Mouse (Mus musculus): ENCODE measurements around the gene Fuz. TPM values are rescaled to one million over a fixed set of nuclear protein-coding genes. Genes with fewer than 3 reads are reported as not detected.
A peak's percentile ranks its signal among the peaks of the same experiment; 100 is the strongest.

Gene Fuz
- total RNA-seq (2015), result 9.8 and 10.6 TPM in 2 replicates
- total RNA-seq (2017), result 16.6 and 19.9 TPM in 2 replicates

DNA sequence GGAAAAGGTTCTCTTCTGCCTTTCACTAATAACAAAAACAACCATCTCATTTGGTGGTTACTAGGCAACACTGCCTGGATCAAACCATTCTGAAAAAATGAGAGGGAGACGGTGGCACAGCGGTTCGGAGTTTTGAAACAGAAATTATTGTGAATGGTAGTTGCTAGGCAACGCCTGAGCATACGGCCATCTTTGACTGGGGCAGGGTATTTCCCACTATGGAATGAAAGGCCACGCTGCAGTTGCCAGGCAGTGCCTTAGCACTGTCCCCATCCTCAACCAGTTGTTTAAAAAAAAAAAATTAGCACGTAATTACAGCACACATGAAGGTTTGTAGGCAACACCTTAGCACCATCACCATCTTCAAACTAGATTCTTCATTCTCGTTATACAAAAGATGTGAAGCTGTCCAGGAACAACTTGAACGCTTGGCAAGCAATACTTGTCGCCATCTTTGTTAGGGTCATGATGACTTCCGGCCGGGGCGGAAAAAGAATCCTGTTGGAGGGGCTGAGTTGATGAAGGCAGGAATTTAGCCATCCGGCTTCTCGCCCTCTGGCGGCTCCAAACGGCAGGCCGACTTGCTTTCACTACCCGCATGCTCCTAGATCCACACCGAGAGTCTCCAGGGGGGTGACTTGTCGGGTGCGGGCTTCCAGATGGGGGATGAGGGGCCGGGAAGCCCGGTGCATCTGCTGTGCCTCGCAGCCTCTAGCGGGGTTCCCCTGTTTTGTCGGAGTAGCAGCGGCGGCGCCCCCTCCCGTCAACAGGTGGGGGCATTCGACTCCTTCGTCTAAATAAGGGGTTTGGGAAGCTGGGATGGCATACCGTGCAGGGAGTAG lies at the start of gene Fuz:
Fuz (plus strand) TSS at position 487 of the 842 bp plus-strand sequence.
- peak; percentile 72 for ATAC-seq (replicated peaks; ENCODE audit: poor library complexity)

GRCm38 (mm10) chr7:44846804-44847203 lies 49.1 kb upstream of the Fuz start:
- ATAC-seq (replicated peaks; ENCODE audit: poor library complexity), result no peak

DNA sequence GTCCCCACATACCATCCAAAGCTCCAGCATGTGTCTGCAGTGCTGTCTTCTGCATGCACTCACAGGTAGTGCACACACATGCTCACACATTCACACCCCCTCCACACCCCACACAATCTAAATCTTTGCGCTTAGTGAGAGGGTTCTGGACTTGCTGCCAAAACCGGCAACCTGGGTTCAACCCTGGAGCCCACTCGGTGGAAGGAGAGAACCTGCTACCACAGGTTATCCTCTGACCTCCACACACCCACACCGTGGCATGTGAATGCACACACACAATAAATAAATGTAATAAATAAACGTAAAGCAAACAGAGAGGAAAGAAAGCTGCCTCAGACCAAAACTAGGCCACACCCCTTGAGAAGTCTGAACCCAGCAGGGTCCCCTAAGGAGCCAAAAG lies 48.1 kb upstream of the Fuz start:
- ATAC-seq (replicated peaks; ENCODE audit: poor library complexity), result no peak

GRCm38 (mm10) chr7:44848561-44849415 lies 47.1 kb upstream of the Fuz start, which contains the start of the genes Akt1s1 and Tbc1d17:
TSS of gene Akt1s1 (plus strand) at chr7:44848991.
TSS of gene Tbc1d17 (minus strand) at chr7:44849079.
- peak; percentile 64 for ATAC-seq (replicated peaks; ENCODE audit: poor library complexity)

DNA sequence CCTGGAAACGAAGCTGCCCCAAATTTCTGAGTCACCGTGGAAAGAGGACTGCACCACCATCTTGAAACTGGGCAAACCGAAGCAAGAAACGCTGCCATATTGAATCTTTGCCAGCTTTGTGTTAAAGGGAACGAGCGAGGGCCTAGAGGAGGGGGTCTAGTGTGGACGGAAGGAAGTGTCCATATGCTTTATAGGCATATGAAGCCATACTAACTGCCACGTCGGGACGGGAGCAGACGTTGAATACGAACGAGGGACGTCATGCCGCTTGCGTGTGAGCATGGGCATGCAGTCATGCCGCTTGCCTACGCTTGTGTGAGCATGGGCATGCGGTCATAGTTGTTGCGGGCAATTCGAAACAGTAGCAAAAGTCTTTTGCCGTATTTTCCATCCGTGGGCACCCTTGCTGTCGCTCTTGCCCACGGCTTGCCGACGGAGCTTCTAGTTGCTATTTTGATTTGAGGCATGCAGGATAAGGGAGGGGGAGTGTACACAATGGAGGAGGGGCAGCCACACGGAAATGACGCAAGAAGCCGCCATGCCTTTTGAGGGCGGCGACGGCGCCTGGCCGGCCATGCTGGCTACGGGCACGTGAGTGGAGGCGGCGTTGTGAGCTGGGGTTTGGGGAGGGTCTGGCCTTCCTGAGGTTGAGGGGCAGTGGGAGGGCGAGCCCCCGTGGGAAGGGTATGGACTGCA lies 46.3 kb upstream of the Fuz start:
- peak; percentile 52 for ATAC-seq (replicated peaks; ENCODE audit: poor library complexity)

GRCm38 (mm10) chr7:44850146-44850545 lies 45.7 kb upstream of the Fuz start:
- 0 out of 2 replicates have a peak, but pooled peaks have one; percentile 4 for ATAC-seq (replicated peaks; ENCODE audit: poor library complexity)

DNA sequence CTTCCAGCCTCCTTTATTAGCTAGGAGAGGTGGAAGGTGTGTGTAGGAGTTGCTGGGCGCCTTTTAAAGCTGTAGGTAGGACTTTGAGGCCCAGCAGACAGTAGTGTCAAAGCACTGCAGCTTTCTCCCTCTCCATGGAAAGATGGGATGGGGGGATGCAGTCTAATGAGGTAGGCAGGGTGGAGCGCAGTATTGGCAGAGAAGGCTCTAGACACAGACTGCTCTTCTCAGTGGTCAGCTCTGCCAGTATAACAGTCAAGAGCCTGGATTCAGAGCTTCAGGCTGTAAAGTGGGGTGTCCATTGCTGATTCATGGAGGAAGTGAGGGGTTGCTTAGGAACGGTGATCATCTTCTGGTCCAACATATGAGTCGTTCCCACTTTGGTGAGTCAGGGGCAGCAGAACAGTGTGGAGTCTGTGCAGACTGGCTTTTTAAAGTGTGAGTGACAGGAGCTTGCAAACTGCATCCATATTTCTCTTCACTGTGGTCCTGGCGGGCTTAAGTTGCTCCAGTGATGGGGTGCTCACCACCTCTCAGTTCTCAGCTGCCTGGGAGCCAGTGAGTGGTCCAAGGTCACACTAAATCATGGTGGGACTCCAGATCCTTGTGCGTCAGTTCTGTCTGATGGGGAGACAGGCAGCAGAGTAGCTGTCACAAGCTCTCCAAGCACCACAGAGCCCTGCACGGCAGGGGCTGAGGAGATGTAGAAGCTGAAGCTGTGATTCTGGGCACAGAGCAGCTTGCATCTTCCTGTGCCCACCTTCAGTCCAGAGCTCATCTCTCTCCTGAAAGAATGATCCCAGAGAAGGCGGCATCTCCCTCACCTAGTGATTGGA lies 44.9 kb upstream of the Fuz start:
- ATAC-seq (replicated peaks; ENCODE audit: poor library complexity), result no peak

DNA sequence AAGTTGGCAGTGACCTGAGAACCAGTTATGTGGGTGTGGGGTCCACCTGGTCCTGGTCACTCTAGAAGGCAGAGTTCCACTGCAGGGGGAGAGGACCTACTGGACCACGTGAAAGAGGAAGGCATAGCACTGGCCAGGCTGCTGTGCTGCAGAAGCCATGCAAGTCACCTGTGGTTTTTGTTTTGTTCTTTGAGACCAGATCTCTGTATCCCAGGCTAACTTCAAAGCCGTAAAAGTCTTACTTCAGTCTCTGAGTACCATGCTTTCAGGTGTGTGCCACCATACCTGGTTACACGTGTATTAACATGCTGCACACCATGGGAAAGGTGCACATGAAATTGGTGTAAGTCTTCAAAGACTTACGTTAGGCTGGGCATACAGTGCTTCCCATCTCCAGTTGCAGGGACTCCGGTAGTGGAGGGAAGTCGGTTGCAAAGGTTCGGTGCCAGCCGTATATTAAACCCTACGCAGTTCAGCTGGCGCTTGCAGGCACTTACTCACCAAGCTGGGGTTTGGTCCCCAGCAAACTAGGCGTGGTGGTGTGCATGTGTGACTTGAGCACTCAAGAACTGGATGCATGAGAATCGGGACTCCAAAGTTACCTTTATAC lies 44.1 kb upstream of the Fuz start:
- no peak for ATAC-seq (replicated peaks; ENCODE audit: poor library complexity)

GRCm38 (mm10) chr7:44852259-44853027 lies 43.4 kb upstream of the Fuz start:
- no peak for ATAC-seq (replicated peaks; ENCODE audit: poor library complexity)

GRCm38 (mm10) chr7:44853065-44853464 lies 42.8 kb upstream of the Fuz start:
- no peak for ATAC-seq (replicated peaks; ENCODE audit: poor library complexity)

GRCm38 (mm10) chr7:44853596-44854355 lies 42.1 kb upstream of the Fuz start:
- ATAC-seq (replicated peaks; ENCODE audit: poor library complexity), result no peak

DNA sequence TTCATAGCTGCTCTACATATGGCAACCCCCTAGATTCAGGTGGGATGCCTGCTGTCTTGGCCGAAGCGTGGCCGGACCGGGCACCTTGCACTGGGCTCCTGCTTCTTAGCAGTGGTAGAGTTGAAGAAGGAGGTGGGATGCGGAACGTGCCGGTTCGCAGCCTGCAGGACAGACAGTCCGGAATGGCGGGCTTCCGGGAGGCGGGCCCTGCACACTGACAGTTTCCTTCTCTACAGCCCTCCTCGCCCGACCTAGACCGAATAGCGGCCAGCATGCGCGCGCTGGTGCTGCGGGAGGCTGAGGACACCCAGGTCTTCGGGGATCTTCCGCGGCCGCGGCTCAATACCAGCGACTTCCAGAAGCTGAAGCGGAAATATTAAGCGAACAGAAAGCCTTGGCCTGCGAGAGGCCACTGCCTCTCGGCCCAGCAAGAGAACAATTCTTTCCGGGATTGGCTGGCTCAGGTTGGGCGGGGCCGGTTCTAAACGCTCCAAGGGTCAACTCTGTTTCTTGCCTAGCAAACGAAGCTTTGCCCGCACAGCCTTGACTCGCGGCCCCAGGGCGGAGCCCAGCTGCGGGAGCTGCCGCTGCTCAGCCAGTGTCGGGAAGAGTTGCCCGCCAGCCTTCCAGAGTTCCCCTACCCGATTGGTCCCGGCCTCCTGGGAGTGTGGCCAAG lies 41.4 kb upstream of the Fuz start:
- peak; percentile 25; the same call in 1 of the 2 replicates for ATAC-seq (replicated peaks; ENCODE audit: poor library complexity)

GRCm38 (mm10) chr7:44855036-44855435 lies 40.8 kb upstream of the Fuz start:
- no peak for ATAC-seq (replicated peaks; ENCODE audit: poor library complexity)

DNA sequence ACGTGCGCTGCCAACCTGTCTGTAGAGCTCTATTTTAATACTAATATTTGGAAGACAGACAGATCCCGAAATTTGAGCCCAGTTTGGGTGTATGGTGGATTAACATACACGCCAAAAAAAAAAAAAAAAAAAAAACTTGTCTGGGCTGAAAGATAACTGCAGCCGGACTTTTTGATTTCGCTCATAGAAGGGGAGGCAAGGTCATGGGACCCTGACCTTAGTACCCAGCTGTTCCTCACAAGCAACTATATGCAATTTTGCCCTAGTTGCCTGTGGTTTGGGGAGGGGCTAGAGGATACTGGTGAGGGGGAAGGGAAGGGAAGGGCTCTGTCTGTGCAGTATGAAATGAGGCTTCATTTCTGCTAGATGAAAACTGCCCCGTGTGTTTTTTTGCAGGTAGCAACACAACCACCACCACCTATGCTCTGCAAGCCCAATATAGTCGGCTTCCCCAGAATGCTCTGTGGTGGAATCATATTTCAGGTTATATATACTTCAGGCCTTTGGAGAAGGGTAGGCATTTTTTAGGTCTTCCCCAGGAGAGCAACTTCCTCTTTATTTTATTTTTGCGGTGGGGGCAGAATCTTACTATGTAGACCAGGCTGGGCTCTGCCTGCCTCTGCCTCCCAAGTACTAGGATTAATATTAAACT lies 39.5 kb upstream of the Fuz start:
- peak; percentile 6; the same call in 1 of the 2 replicates for ATAC-seq (replicated peaks; ENCODE audit: poor library complexity)

DNA sequence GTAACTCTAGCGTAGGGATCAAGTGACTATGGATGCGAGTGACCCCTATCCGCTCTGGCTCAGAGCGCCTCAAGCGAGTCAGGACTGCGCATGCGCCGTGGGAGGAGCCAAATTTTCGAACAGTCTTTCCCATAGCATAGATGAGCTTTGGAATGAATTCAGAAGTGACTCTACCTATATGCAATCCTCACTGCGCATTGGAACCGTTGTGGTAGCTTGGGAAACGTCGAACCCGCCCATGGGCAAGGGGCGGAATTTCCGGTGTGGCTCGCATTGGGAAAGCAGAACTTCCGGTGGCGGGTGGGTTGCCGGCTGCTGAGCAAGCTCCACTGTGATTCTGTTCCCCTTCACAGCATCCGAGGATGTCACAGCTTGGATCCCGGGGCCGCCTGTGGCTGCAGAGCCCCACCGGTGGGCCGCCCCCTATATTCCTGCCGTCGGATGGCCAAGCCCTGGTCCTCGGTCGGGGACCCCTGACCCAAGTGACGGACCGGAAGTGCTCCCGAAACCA lies 38.8 kb upstream of the Fuz start, which contains the start of gene Pnkp:
Pnkp (plus strand) TSS at position 98 of the 511 bp plus-strand sequence.
- ATAC-seq (replicated peaks; ENCODE audit: poor library complexity), result peak; percentile 61

DNA sequence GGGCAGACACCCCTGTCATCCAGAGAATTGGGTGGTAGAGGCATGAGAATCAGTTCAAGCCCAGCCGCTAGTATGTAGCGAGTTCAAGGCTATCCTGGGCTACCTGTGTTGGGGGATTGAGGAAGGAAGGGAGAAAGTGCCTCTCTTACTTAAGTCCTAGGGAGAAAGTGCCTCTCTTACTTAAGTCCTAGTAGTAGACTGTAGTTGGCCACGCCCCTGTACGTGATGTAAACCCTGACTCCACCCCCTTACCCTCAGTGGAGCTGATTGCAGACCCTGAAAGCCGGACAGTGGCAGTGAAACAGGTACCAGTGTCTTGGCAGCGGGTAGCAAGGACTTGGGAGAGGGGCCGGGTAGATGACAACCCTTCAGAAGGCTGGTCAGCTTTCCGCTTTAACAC lies 38.0 kb upstream of the Fuz start:
- peak; percentile 43 for ATAC-seq (replicated peaks; ENCODE audit: poor library complexity)

- no peak for ATAC-seq (replicated peaks; ENCODE audit: poor library complexity)
These were observed 36.0 kb upstream of the Fuz start for GRCm38 (mm10) chr7:44859896-44860295.
